Mouse (Mus musculus) midbrain, embryonic 13.5 days (tissue): ENCODE data around the gene Tmtc2. TPM values are rescaled to one million over a fixed set of nuclear protein-coding genes. Genes with fewer than 3 reads are reported as not detected.

Experiments used
- ATAC-seq: fragments of 200-750 bp; cut with Nextera tagmentation; 2 replicates; pipeline ENCODE4 v1.8.0; 2017; ENCODE audit warnings: mild to moderate bottlenecking, moderate TSS enrichment, moderate library complexity
- H3K27ac ChIP-seq: fragments of 300-500 bp; sonication (generic); 2 replicates; pipeline ENCODE4 v1.5.1; 2015; ENCODE audit warnings: inconsistent platforms, mild to moderate bottlenecking, moderate library complexity
- H3K27me3 ChIP-seq: fragments of 300-500 bp; sonication (generic); 2 replicates; pipeline ENCODE4 v1.6.1; 2015; ENCODE audit warnings: mild to moderate bottlenecking, inconsistent platforms
- H3K36me3 ChIP-seq: fragments of 300-500 bp; sonication (generic); 2 replicates; pipeline ENCODE4 v1.6.1; 2015; ENCODE audit warnings: mild to moderate bottlenecking, inconsistent platforms
- H3K4me1 ChIP-seq: fragments of 300-500 bp; sonication (generic); replicated peaks from 2 replicates; pipeline ENCODE4 v1.6.1; 2015; ENCODE audit warnings: inconsistent platforms
- H3K4me2 ChIP-seq: fragments of 300-500 bp; sonication (generic); replicated peaks from 2 replicates; pipeline ENCODE4 v1.6.1; 2015; ENCODE audit warnings: moderate library complexity, mild to moderate bottlenecking, inconsistent platforms
- H3K4me3 ChIP-seq: fragments of 300-500 bp; sonication (generic); replicated peaks from 2 replicates; pipeline ENCODE4 v1.5.1; 2015; ENCODE audit warnings: mild to moderate bottlenecking, inconsistent platforms
- H3K9ac ChIP-seq: fragments of 300-500 bp; sonication (generic); replicated peaks from 2 replicates; pipeline ENCODE4 v1.6.1; 2015; ENCODE audit warnings: mild to moderate bottlenecking, inconsistent platforms
- H3K9me3 ChIP-seq: fragments of 300-500 bp; sonication (generic); 2 replicates; pipeline ENCODE4 v1.6.1; 2016; ENCODE audit warnings: mild to moderate bottlenecking, inconsistent platforms
- WGBS: fragments of 180-500 bp; shearing (Covaris S2); methylation state at CpG from one replicate; pipeline ENCODE4 v1.1.7; 2015; 5-methylcytosine and 5-hydroxymethylcytosine counted together
- polyA plus RNA-seq: library from polyadenylated mRNA; unstranded; fragments of >200 nt; fragmentation: Nextera tagmentation; extraction: Ambion mirVana; gene quantifications from 2 replicates; pipeline ENCODE4 v1.2.1, GENCODE M21; 2015

The Tmtc2 gene
- polyA plus RNA-seq, 1 experiment from 2014 or later: 8.3 TPM

DNA sequence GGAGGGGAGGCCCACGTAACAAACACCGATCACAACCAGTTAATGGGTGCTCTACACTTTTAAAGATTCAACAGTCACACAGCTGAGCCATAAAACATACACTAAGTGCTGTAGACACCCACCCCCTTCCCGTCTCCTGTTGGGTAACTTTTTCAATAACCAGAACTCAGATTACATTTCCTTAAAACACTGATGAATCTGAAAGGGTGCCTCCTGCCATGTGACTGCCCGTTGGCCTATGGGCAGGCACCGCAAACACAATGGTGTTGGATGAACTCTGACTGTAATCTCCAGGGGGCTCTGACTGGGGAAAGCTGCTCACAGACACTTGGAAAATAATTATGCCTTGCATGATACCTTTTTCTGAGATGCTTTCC is 64.4 kb downstream of the Tmtc2 start:
- peak; percentile 53 for ATAC-seq
- H3K36me3 ChIP-seq: peaks cover 13% of the 10 kb centered on the region
- no peak overlapping the region; the same call in 1 of the 2 replicates for H3K9ac ChIP-seq
- H3K9me3 ChIP-seq: no peaks in the 10 kb centered on the region
- H3K4me2 ChIP-seq: peak overlapping the region; percentile 44
- H3K27me3 ChIP-seq: no peaks in the 10 kb centered on the region
- H3K4me3 ChIP-seq: peak overlapping the region; percentile 11; the same call in 1 of the 2 replicates
- WGBS: 29% methylated on average over 5 of the region's 5 CpGs
- H3K4me1 ChIP-seq: peaks cover 28% of the 10 kb centered on the region
- H3K27ac ChIP-seq: 0 out of 2 replicates have a peak overlapping the region, but pooled peaks have one; percentile 0

DNA sequence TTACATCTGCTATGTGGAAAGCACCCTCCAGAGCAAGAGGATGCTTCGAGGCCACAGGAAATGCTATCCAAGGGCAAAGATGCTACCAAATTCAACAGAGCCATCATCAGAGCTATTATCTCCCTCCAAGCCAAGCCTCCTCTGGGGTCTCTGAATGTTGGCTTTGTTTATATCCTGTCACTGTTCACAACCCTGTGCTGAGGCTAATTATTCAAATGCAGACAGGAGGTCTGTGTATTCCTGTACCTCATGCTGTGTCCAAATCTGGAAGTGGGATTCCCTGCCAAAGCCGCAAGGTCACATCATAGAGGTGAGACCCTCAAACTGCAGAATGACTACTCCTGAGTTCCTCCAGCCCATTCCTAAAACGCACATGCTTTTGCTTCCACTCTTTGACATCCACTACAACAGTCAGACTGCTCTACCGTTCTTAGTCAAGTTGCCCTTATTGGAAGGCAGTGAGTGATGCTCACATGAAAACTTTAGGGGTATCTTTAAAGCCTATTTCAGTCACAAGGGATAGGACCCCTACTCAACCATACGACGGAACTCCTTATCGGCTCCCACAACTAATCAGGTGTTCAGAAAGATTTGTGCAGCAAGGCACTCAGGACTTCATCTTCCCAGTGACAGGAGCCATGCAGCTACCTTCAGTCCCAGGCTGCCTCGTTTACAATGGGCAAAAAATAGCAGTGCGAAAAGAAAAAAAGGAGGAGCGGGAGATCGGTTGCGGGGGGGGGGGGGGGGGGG is 64.9 kb downstream of the Tmtc2 start:
- 51% methylated on average over 10 of the region's 12 CpGs for WGBS
- Histone ChIP-seq H3K4me2 (peak overlapping the region; percentile 44), H3K27ac (0 out of 2 replicates have a peak overlapping the region, but pooled peaks have one; percentile 0), H3K36me3 (peaks cover 13% of the 10 kb centered on the region), H3K9me3 (no peaks in the 10 kb centered on the region), H3K4me3 (peak overlapping the region; percentile 11; the same call in 1 of the 2 replicates), H3K27me3 (no peaks in the 10 kb centered on the region), H3K9ac (no peak overlapping the region; the same call in 1 of the 2 replicates), H3K4me1 (peaks cover 28% of the 10 kb centered on the region)
- ATAC-seq: peak; percentile 22; the same call in 1 of the 2 replicates

DNA sequence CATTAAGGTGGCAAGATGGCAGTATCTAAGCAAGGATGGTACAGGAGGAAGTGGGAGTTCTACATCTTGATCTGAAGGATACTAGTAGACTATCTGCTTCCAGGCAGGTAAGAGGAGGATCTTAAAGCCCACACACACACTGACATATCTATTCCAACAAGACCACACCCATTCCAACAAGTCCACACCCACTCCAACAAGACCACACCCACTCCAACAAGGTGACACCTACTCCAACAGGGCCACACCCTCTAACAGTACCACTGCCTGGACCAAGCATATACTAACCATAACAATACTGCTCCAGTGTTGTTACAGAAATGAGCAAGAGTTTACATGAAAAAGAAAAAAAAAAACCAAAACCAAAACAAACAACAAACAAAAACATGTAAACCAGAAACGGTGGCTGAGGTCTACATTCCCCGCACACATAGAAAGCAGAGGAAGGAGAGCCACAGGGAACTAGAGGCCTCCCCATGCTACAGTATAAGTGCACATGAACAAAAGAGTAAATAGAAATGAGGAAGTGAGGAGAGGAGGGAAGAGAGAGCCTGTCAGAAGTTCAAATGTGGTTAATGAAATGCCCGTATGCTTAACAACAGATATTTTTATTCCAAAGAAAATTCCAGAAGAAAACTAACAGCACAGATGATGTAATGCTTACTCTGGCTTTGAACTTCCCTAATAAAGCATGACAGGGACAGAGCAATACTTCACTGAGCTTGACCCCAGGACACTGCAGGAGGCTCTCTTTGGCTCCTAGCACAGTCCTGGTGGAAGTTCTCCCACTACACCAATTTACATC is 66.1 kb downstream of the Tmtc2 start:
- WGBS: 79% methylated on average over 3 of the region's 3 CpGs
- H3K36me3 ChIP-seq: peaks cover 13% of the 10 kb centered on the region
- ATAC-seq: no peak; the same call in 1 of the 2 replicates

DNA sequence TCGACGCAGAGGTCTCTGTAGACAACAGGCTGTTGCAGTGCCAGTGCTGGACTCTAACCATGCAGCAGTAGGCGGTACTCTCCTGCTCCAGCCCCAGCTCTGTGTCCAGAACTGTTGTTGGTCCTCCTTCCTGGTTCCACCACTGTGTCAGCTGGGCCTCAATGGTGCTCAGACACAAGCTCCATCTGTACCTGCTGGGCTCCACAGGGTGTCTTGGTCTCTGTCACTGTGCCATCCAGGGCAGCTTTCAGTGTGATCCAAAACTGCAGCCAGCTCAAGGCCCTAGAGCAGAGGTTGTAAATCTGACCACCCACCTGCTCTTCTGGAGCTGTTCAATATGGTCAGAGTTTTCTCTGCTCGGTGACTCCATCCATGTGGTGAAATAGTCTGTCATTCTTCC is 68.2 kb downstream of the Tmtc2 start:
- Histone ChIP-seq H3K4me2 (no peak overlapping the region), H3K27me3 (no peaks in the 10 kb centered on the region), H3K9ac (no peak overlapping the region), H3K36me3 (peaks cover 13% of the 10 kb centered on the region), H3K9me3 (no peaks in the 10 kb centered on the region), H3K4me3 (no peak overlapping the region), H3K27ac (no peak overlapping the region), H3K4me1 (peaks cover 23% of the 10 kb centered on the region)
- WGBS: 90% methylated on average over 4 of the region's 4 CpGs
- ATAC-seq: no peak; the same call in 1 of the 2 replicates

More for the DNA sequence above, 66.1 kb downstream of the Tmtc2 start:
- Histone ChIP-seq H3K9ac (no peak overlapping the region), H3K4me3 (no peak overlapping the region), H3K9me3 (no peaks in the 10 kb centered on the region), H3K4me1 (peaks cover 28% of the 10 kb centered on the region), H3K27ac (no peak overlapping the region), H3K4me2 (no peak overlapping the region), H3K27me3 (no peaks in the 10 kb centered on the region)

DNA sequence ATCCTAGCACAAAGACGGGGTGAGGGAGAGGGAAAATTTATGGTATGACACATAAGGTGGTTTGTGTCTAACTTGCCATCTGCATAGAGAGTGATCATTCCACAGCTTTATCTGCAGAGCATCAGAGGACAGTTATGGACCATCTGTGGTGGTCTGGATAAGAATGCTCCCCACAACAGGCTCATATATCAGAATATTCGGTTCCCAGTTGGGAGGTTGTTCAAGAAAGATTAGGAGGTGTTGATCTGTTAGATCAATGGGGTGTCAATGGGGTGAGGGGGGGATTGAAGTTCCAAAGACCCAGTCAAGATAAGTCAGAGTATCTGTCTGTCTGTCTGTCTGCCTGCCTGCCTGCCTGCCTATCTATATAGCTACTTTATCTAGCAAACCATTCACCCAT is 69.8 kb downstream of the Tmtc2 start:
- Histone ChIP-seq H3K4me2 (no peak overlapping the region), H3K4me1 (peaks cover 10% of the 10 kb centered on the region), H3K27ac (no peak overlapping the region), H3K27me3 (no peaks in the 10 kb centered on the region), H3K36me3 (peaks cover 13% of the 10 kb centered on the region), H3K4me3 (no peak overlapping the region), H3K9me3 (no peaks in the 10 kb centered on the region), H3K9ac (no peak overlapping the region)
- ATAC-seq: no peak
- WGBS: 84% methylated on average over 2 of the region's 2 CpGs

DNA sequence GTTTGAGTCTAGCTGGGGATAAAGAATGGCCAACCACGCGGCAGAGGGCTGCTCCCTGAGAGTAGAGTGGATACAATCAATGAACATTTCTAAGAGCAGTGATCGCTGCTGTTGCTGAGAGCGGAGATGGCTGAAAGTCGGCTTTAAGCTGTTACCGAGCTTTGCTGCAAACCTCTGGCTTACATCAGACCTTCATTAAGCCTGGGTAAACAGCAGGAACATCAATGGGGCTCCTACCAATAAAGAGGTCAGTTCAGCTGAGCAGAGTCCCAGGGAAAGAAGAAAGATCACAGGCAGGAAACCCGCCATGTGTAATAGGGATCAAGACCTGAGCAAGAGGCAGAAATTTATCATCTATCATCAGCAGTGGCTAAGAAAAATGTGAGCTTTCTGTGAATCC is 72.5 kb downstream of the Tmtc2 start:
- H3K36me3 ChIP-seq: peaks cover 11% of the 10 kb centered on the region
- no peak overlapping the region for H3K27ac ChIP-seq
- 57% methylated on average over 7 of the region's 7 CpGs for WGBS
- H3K4me1 ChIP-seq: no peaks in the 10 kb centered on the region
- no peaks in the 10 kb centered on the region for H3K9me3 ChIP-seq
- H3K4me3 ChIP-seq: no peak overlapping the region
- ATAC-seq: peak; percentile 35; the same call in 1 of the 2 replicates
- no peaks in the 10 kb centered on the region for H3K27me3 ChIP-seq
- no peak overlapping the region for H3K4me2 ChIP-seq
- H3K9ac ChIP-seq: no peak overlapping the region

DNA sequence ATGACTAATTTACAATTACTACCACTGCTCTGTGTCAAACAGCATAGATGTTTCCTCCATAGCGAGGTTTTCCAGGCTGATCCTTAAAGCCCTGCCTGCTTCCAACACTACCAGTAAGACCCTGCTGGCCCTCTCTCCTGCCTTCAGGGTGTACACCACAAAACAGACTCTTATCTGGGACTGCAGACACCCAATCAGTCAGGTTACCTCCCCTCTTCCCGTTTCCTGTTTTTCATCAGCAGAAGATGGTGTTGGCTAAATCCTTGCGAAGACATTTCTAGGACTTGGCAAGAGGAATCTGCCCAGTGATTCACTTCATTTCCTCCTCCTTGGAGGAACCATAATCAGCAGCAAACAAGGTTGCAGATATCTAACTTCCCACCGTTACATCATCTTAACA is 73.8 kb downstream of the Tmtc2 start:
- Histone ChIP-seq H3K9ac (no peak overlapping the region), H3K4me3 (no peak overlapping the region), H3K36me3 (no peaks in the 10 kb centered on the region), H3K27ac (no peak overlapping the region), H3K27me3 (no peaks in the 10 kb centered on the region), H3K4me1 (no peaks in the 10 kb centered on the region), H3K9me3 (no peaks in the 10 kb centered on the region), H3K4me2 (no peak overlapping the region)
- no peak for ATAC-seq
- WGBS: 82% methylated on average over 4 of the region's 4 CpGs

DNA sequence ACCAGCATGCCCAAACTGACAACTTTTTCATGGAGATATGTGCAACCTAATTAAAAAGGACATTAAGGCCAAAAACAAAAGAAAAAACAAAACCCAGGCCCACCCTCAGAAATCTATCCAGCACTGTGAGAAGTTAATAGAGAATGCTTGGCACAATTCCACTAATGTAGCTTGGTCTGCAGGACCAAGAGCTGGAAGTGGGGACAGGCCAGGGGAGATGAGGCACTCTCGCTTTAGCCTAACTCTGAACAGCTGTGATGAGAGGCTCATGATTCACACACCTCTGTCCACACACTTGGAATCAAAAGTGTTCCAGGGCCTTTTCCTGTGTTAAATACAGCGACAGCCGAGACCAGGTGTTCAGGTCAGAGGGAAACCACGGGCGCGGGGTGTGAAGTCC is 79.0 kb downstream of the Tmtc2 start:
- Histone ChIP-seq H3K27me3 (no peaks in the 10 kb centered on the region), H3K36me3 (no peaks in the 10 kb centered on the region), H3K4me1 (0 out of 2 replicates have a peak, but pooled peaks cover 2% of the 10 kb centered on the region), H3K9me3 (no peaks in the 10 kb centered on the region), H3K4me2 (no peak overlapping the region), H3K9ac (no peak overlapping the region), H3K4me3 (no peak overlapping the region), H3K27ac (no peak overlapping the region)
- WGBS: 88% methylated on average over 6 of the region's 6 CpGs
- no peak for ATAC-seq

DNA sequence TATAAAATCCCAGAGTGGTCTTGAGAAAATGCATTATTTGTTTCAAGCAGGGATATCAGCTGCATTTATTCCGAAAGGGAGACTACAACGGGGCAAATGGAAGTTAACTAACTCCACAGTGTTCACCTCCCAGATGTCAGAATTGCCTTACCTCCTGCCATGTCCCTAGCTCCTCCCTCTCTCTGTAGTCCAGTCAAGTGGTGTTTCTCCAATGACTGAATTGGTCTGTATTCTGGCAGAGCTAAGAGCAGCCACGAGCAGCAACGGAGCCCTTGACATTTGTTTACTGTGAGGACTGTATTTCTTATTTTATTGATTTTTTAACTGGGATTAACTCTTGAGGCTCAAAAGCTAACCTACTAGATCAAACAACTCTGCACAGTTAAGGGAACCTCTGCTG is 81.8 kb downstream of the Tmtc2 start:
- ATAC-seq: no peak
- 0 out of 2 replicates have a peak, but pooled peaks cover 5% of the 10 kb centered on the region for H3K4me1 ChIP-seq
- no peaks in the 10 kb centered on the region for H3K36me3 ChIP-seq
- H3K4me2 ChIP-seq: no peak overlapping the region
- H3K9ac ChIP-seq: no peak overlapping the region
- no peaks in the 10 kb centered on the region for H3K27me3 ChIP-seq
- no peaks in the 10 kb centered on the region for H3K9me3 ChIP-seq
- no peak overlapping the region for H3K27ac ChIP-seq
- H3K4me3 ChIP-seq: no peak overlapping the region
- WGBS: 59% methylated on average over 4 of the region's 4 CpGs

DNA sequence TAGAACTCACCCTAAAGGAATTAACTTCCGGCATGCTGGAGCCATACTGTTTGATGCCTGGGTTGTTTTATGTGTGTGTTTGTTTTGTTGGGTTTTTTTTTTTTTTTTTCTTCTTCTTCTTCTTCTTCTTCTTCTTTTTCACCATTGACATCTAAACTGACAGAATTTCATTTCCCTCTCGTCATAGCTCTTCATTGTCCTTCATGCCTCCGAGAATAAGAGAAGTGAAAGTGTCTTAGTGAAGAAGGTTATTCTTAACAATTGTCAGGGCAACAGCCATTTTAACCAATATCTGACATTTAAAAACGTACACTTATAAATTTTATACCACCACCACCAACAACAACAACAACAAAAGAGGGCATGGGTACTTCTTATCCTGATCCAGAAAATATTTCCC is 83.5 kb downstream of the Tmtc2 start:
- no peak overlapping the region for H3K4me2 ChIP-seq
- H3K9me3 ChIP-seq: no peaks in the 10 kb centered on the region
- no peak overlapping the region for H3K4me3 ChIP-seq
- H3K27ac ChIP-seq: peak overlapping the region; percentile 36; the same call in 1 of the 2 replicates
- no peak for ATAC-seq
- H3K9ac ChIP-seq: no peak overlapping the region
- H3K36me3 ChIP-seq: no peaks in the 10 kb centered on the region
- H3K27me3 ChIP-seq: no peaks in the 10 kb centered on the region
- peaks cover 10% of the 10 kb centered on the region for H3K4me1 ChIP-seq
- WGBS: 73% methylated on average over 4 of the region's 4 CpGs

DNA sequence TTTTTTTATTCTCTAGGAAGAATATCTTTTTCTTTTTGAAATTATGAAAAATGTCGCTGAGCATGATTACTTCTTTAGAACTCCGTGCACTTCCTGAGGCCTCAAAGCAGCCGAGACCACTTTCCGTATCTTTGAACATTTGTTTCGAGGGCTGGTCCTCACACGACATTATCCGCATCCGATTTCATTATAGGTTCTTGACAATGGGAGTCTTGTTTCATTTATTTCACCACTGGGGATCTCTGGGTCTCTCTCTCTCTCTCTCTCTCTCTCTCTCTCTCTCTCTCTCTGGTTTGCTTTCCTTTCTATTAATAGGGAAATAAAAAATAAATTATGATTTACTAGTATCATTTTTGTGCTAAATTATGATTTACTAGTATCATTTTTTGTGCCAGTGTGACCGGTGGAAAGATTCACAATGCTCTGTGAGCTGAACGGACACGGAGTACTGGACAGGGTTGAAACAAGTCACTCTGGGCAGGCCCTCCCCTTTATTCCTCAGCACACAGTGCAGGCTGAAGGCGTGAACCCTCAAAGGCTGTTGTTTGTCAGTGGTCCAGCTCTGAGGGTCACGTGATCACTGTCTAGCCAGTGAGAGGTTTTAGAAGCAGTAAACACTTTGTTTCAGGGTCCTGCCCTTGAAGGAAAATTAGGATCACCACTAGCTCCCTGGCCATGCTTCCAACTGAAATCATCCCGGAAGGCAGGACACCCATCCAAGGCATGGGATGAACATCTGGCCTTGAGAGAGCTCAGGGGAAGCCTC is 84.1 kb downstream of the Tmtc2 start:
- peaks cover 10% of the 10 kb centered on the region for H3K4me1 ChIP-seq
- no peak overlapping the region for H3K4me3 ChIP-seq
- peak; percentile 84 for ATAC-seq
- H3K9me3 ChIP-seq: no peaks in the 10 kb centered on the region
- H3K4me2 ChIP-seq: peak overlapping the region; percentile 5
- H3K9ac ChIP-seq: no peak overlapping the region
- no peaks in the 10 kb centered on the region for H3K36me3 ChIP-seq
- no peaks in the 10 kb centered on the region for H3K27me3 ChIP-seq
- WGBS: 36% methylated on average over 14 of the region's 14 CpGs
- peak overlapping the region; percentile 36 for H3K27ac ChIP-seq
